Comparison of ENCODE assay signal across 8 mouse cellular contexts in genomic region chr2:8754142-8754541, GRCm38 (mm10).
DNase-seq lines count a peak whose midpoint lies in the region; ATAC-seq and TF ChIP-seq lines count a peak whose summit lies in the region.

No protein-coding gene starts in this region.

- no peak overlapping the region for H3K9ac ChIP-seq in heart, postnatal 0 days (replicated peaks; ENCODE audit: low read depth, low read length)
- no peak overlapping the region for H3K9ac ChIP-seq in midbrain, embryonic 11.5 days (ENCODE audit: low read length)

- no peak for TF ChIP-seq EP300 in heart, postnatal 0 days (IDR thresholded peaks at IDR 0.05; ENCODE audit: low read depth)

- H3K4me3 ChIP-seq in heart, postnatal 0 days (ENCODE audit: low read depth, low read length): no peak overlapping the region
- H3K4me3 ChIP-seq in heart, embryonic 10.5 days: no peak overlapping the region
- H3K4me3 ChIP-seq in E14TG2a.4 (replicated peaks; ENCODE audit: low read length): no peak overlapping the region
- no peak overlapping the region for H3K4me3 ChIP-seq in midbrain, embryonic 11.5 days (ENCODE audit: low read depth, low read length)

- peak; percentile 44 for DNase-seq in heart, postnatal 0 days (ENCODE audit: low spot score)
- no peak for DNase-seq in heart, embryonic 10.5 days (ENCODE audit: low spot score)
- DNase-seq in cerebellum, postnatal 10 days: peak; percentile 67 to 69
- DNase-seq in layer of hippocampus, postnatal 14 days (ENCODE audit: low spot score in 2 of 2): peak; percentile 5 to 24
- peak; percentile 87 for DNase-seq in midbrain, embryonic 11.5 days (ENCODE audit: low spot score, missing footprints)
- peak; percentile 52 for DNase-seq in thymus, postnatal 25 days

- no peak overlapping the region for H3K27ac ChIP-seq in heart, postnatal 0 days (ENCODE audit: low read depth)
- H3K27ac ChIP-seq in heart, embryonic 10.5 days: no peak overlapping the region
- no peak overlapping the region for H3K27ac ChIP-seq in midbrain, embryonic 11.5 days (ENCODE audit: low read depth, low read length)

- no peaks in the 10 kb centered on the region for H3K4me1 ChIP-seq in heart, postnatal 0 days (ENCODE audit: control insufficient read depth, insufficient read depth)
- no peaks in the 10 kb centered on the region for H3K4me1 ChIP-seq in heart, embryonic 10.5 days
- no peaks in the 10 kb centered on the region for H3K4me1 ChIP-seq in E14TG2a.4 (replicated peaks; ENCODE audit: low read depth, low read length)
- H3K4me1 ChIP-seq in midbrain, embryonic 11.5 days (ENCODE audit: control insufficient read depth, insufficient read depth, low read length): no peaks in the 10 kb centered on the region

- no peaks in the 10 kb centered on the region for H3K9me3 ChIP-seq in heart, postnatal 0 days (replicated peaks; ENCODE audit: control insufficient read depth, low read length)
- no peaks in the 10 kb centered on the region for H3K9me3 ChIP-seq in heart, embryonic 10.5 days
- H3K9me3 ChIP-seq in E14TG2a.4 (ENCODE audit: low read length): no peaks in the 10 kb centered on the region
- no peaks in the 10 kb centered on the region for H3K9me3 ChIP-seq in midbrain, embryonic 11.5 days (ENCODE audit: control insufficient read depth, low read length)

- no peak overlapping the region for H3K4me2 ChIP-seq in heart, postnatal 0 days (ENCODE audit: low read depth, low read length)
- no peak overlapping the region for H3K4me2 ChIP-seq in midbrain, embryonic 11.5 days

- TF ChIP-seq CTCF in heart, postnatal 0 days (IDR thresholded peaks at IDR 0.05; ENCODE audit: low read depth): peak; percentile 80
- peak; percentile 57 for TF ChIP-seq CTCF in E14TG2a.4 (conservative IDR thresholded peaks at IDR 0.05; ENCODE audit: low read length)

- H3K36me3 ChIP-seq in heart, postnatal 0 days (replicated peaks; ENCODE audit: control insufficient read depth, insufficient read depth, low read length): no peaks in the 10 kb centered on the region
- no peaks in the 10 kb centered on the region for H3K36me3 ChIP-seq in heart, embryonic 10.5 days
- no peaks in the 10 kb centered on the region for H3K36me3 ChIP-seq in E14TG2a.4 (ENCODE audit: insufficient read depth, low read length)
- H3K36me3 ChIP-seq in midbrain, embryonic 11.5 days (ENCODE audit: control insufficient read depth, insufficient read depth, low read length): no peaks in the 10 kb centered on the region

- H3K27me3 ChIP-seq in heart, postnatal 0 days (ENCODE audit: control insufficient read depth, insufficient read depth, low read length): no peaks in the 10 kb centered on the region
- no peaks in the 10 kb centered on the region for H3K27me3 ChIP-seq in heart, embryonic 10.5 days (ENCODE audit: insufficient read depth, poor library complexity, severe bottlenecking)
- H3K27me3 ChIP-seq in E14TG2a.4 (ENCODE audit: insufficient read depth, low read length): no peaks in the 10 kb centered on the region
- H3K27me3 ChIP-seq in midbrain, embryonic 11.5 days (ENCODE audit: control insufficient read depth, insufficient read depth, low read length): no peaks in the 10 kb centered on the region

- ATAC-seq in heart, postnatal 0 days (ENCODE audit: insufficient read depth, low read depth): no peak
- ATAC-seq in hematopoietic stem cell, adult 5-6 weeks (replicated peaks in 1 of 2; ENCODE audit: insufficient read depth in 1 of 2, low FRiP score in 2 of 2, low TSS enrichment in 1 of 2, low read depth in 1 of 2, poor library complexity in 2 of 2, severe bottlenecking in 2 of 2): peak; percentile 78 to 81
- ATAC-seq in midbrain, embryonic 11.5 days (ENCODE audit: low FRiP score): peak; percentile 58

- WGBS in heart, postnatal 0 days: 6% methylated on average over 1 of the region's 1 CpGs
- 12% methylated on average over 1 of the region's 1 CpGs for whole genome bisulfite sequencing in heart, embryonic 10.5 days
- WGBS in midbrain, embryonic 11.5 days: 19% methylated on average over 1 of the region's 1 CpGs
